Mouse (Mus musculus) hindbrain, embryonic 14.5 days (tissue): ENCODE results near the gene Il11. TPM values are rescaled to one million over a fixed set of nuclear protein-coding genes. Genes with fewer than 3 reads are reported as not detected.
"Not testable (repeated sequence)": the region's sequence is repeated elsewhere in the genome, so short reads cannot be mapped to it uniquely, and the experiment has no call there.

Source experiments
- ATAC-seq: fragments of 200-750 bp; cut with Nextera tagmentation; 2 replicates; pipeline ENCODE4 v1.8.0; 2017; ENCODE audit warnings: moderate number of reproducible peaks, mild to moderate bottlenecking, moderate TSS enrichment, moderate library complexity; ENCODE audit not compliant: low FRiP score
- DNase-seq: peaks from one replicate; pipeline ENCODE4 v3.0.0-alpha.2; 2015; ENCODE audit warnings: low spot score
- H3K27ac ChIP-seq: fragments of 300-500 bp; sonication (generic); 2 replicates; pipeline ENCODE4 v1.5.1; 2014; ENCODE audit warnings: mild to moderate bottlenecking, moderate library complexity
- H3K27me3 ChIP-seq: fragments of 300-500 bp; sonication (generic); 2 replicates; pipeline ENCODE4 v1.6.1; 2014; ENCODE audit warnings: mild to moderate bottlenecking, low read length, mixed read lengths; ENCODE audit not compliant: control insufficient read depth, insufficient read depth
- H3K36me3 ChIP-seq: fragments of 300-500 bp; sonication (generic); replicated peaks from 2 replicates; pipeline ENCODE4 v1.6.1; 2014; ENCODE audit not compliant: control insufficient read depth, insufficient read depth
- H3K4me1 ChIP-seq: fragments of 300-500 bp; sonication (generic); replicated peaks from 2 replicates; pipeline ENCODE4 v1.6.1; 2014; ENCODE audit warnings: antibody characterized with exemption, low read length, mixed read lengths; ENCODE audit not compliant: control insufficient read depth, insufficient read depth
- H3K4me2 ChIP-seq: fragments of 300-500 bp; sonication (generic); replicated peaks from 2 replicates; pipeline ENCODE4 v1.6.1; 2014; ENCODE audit warnings: mild to moderate bottlenecking, moderate library complexity
- H3K4me3 ChIP-seq: fragments of 300-500 bp; sonication (generic); replicated peaks from 2 replicates; pipeline ENCODE4 v1.5.1; 2014; ENCODE audit warnings: mild to moderate bottlenecking, low read length
- H3K9ac ChIP-seq: fragments of 300-500 bp; sonication (generic); 2 replicates; pipeline ENCODE4 v1.6.1; 2014
- H3K9me3 ChIP-seq: fragments of 300-500 bp; sonication (generic); 2 replicates; pipeline ENCODE4 v1.6.1; 2016; ENCODE audit warnings: low read length; ENCODE audit not compliant: control insufficient read depth
- WGBS: fragments of 180-500 bp; shearing (Covaris S2); extraction: QIAGEN DNeasy Blood & Tissue Kit; methylation state at CpG from one replicate; pipeline ENCODE4 v1.1.7; 2014; 5-methylcytosine and 5-hydroxymethylcytosine counted together
- polyA plus RNA-seq: library from polyadenylated mRNA; unstranded; fragments of >200 nt; fragmentation: Nextera tagmentation; extraction: Ambion mirVana; gene quantifications from 2 replicates; pipeline ENCODE4 v1.2.1, GENCODE M21; 2014

Il11 gene
- polyA plus RNA-seq, result 0.35 and 0.41 TPM in 2 replicates

- Histone ChIP-seq H3K9ac (no peak within 1 kb of the TSS), H3K4me1 (0 out of 2 replicates have a peak, but pooled peaks cover 2% of the 10 kb centered on the region), H3K27me3 (peaks cover 18% of the 10 kb centered on the region), H3K36me3 (no peaks in the 10 kb centered on the region), H3K4me3 (no peak within 1 kb of the TSS), H3K4me2 (no peak within 1 kb of the TSS), H3K27ac (no peak within 1 kb of the TSS), H3K9me3 (no peaks in the 10 kb centered on the region)
- no peak for DNase-seq
- WGBS, result 68% methylated on average over 2 of the region's 2 CpGs
- no peak for ATAC-seq
These were observed at the start of gene Il11, which contains the start of gene Tmem190 for GRCm38 (mm10) chr7:4782759-4783158. Gene Il11, minus strand, starts transcription at chr7:4782859. Gene Tmem190, plus strand, starts transcription at chr7:4782937.

- Histone ChIP-seq H3K4me2 (no peak overlapping the region), H3K4me3 (no peak overlapping the region), H3K27me3 (peaks cover 13% of the 10 kb centered on the region), H3K36me3 (peaks cover 43% of the 10 kb centered on the region), H3K4me1 (no peaks in the 10 kb centered on the region), H3K9ac (no peak overlapping the region), H3K27ac (no peak overlapping the region), H3K9me3 (no peaks in the 10 kb centered on the region)
- ATAC-seq, result no peak
- 9% methylated on average over 12 of the region's 12 CpGs for WGBS
- DNase-seq, result no peak
These were observed 47.8 kb upstream of the Il11 start for GRCm38 (mm10) chr7:4830476-4830875.

- Histone ChIP-seq H3K36me3 (peaks cover 35% of the 10 kb centered on the region), H3K9ac (no peak overlapping the region), H3K9me3 (no peaks in the 10 kb centered on the region), H3K4me2 (no peak overlapping the region), H3K27ac (no peak overlapping the region), H3K4me1 (no peaks in the 10 kb centered on the region), H3K27me3 (no peaks in the 10 kb centered on the region), H3K4me3 (no peak overlapping the region)
- 60% methylated on average over 4 of the region's 4 CpGs for WGBS
- ATAC-seq (no peak), DNase-seq (no peak)
These were observed 42.7 kb upstream of the Il11 start for GRCm38 (mm10) chr7:4825365-4825764.

GRCm38 (mm10) chr7:4822162-4822907 lies 39.7 kb upstream of the Il11 start:
- Histone ChIP-seq H3K4me3 (no peak overlapping the region), H3K9ac (no peak overlapping the region), H3K9me3 (no peaks in the 10 kb centered on the region), H3K4me1 (no peaks in the 10 kb centered on the region), H3K4me2 (no peak overlapping the region), H3K27ac (no peak overlapping the region), H3K36me3 (peaks cover 7% of the 10 kb centered on the region; the same call in 1 of the 2 replicates), H3K27me3 (no peaks in the 10 kb centered on the region)
- WGBS, result 74% methylated on average over 6 of the region's 6 CpGs
- DNase-seq (no peak), ATAC-seq (no peak)

- Histone ChIP-seq H3K27ac (no peak overlapping the region), H3K9me3 (no peaks in the 10 kb centered on the region), H3K36me3 (0 out of 2 replicates have a peak, but pooled peaks cover 3% of the 10 kb centered on the region), H3K4me2 (no peak overlapping the region), H3K4me3 (no peak overlapping the region), H3K9ac (no peak overlapping the region), H3K4me1 (no peaks in the 10 kb centered on the region), H3K27me3 (no peaks in the 10 kb centered on the region)
- 86% methylated on average over 4 of the region's 4 CpGs for WGBS
- no peak for DNase-seq
- ATAC-seq, result no peak
These were observed 39.0 kb upstream of the Il11 start for GRCm38 (mm10) chr7:4821690-4822089.

GRCm38 (mm10) chr7:4820925-4821324 lies 38.3 kb upstream of the Il11 start:
- not testable (repeated sequence) for ATAC-seq, H3K36me3 ChIP-seq, H3K9me3 ChIP-seq, H3K4me1 ChIP-seq, DNase-seq, H3K9ac ChIP-seq, H3K4me2 ChIP-seq, H3K27ac ChIP-seq, H3K4me3 ChIP-seq, H3K27me3 ChIP-seq
- WGBS, result 91% methylated on average over 7 of the region's 7 CpGs

- Histone ChIP-seq H3K4me3 (no peak overlapping the region), H3K27me3 (no peaks in the 10 kb centered on the region), H3K27ac (no peak overlapping the region), H3K36me3 (no peaks in the 10 kb centered on the region), H3K4me1 (peaks cover 6% of the 10 kb centered on the region), H3K9me3 (no peaks in the 10 kb centered on the region), H3K4me2 (no peak overlapping the region), H3K9ac (no peak overlapping the region)
- ATAC-seq (no peak), DNase-seq (no peak)
These were observed 33.9 kb upstream of the Il11 start for GRCm38 (mm10) chr7:4816559-4816958.

- Histone ChIP-seq H3K4me1 (peaks cover 21% of the 10 kb centered on the region), H3K27me3 (no peaks in the 10 kb centered on the region), H3K36me3 (peaks cover 22% of the 10 kb centered on the region), H3K4me3 (peak overlapping the region; percentile 86), H3K9ac (peak overlapping the region; percentile 53), H3K27ac (peak overlapping the region; percentile 63), H3K9me3 (no peaks in the 10 kb centered on the region), H3K4me2 (peak overlapping the region; percentile 91)
- ATAC-seq (no peak), DNase-seq (no peak)
- WGBS, result 25% methylated on average over 8 of the region's 8 CpGs
These were observed 30.6 kb upstream of the Il11 start for GRCm38 (mm10) chr7:4813105-4813791.

- ATAC-seq, result peak; percentile 99
- H3K36me3 ChIP-seq, result peaks cover 25% of the 10 kb centered on the region
These were observed 29.8 kb upstream of the Il11 start, which contains the start of gene Ube2s for GRCm38 (mm10) chr7:4812303-4813104. Gene Ube2s, minus strand, starts transcription at chr7:4812590.

More at GRCm38 (mm10) chr7:4812303-4813104, 29.8 kb upstream of the Il11 start, which contains the start of gene Ube2s:
- peaks cover 21% of the 10 kb centered on the region for H3K4me1 ChIP-seq
- peak within 1 kb of the TSS; percentile 86 for H3K4me3 ChIP-seq
- peak within 1 kb of the TSS; percentile 91 for H3K4me2 ChIP-seq
- DNase-seq, result peak; percentile 98
- H3K9ac ChIP-seq, result peak within 1 kb of the TSS; percentile 94
- under 1% methylated on average over 62 of the region's 62 CpGs for WGBS
- no peaks in the 10 kb centered on the region for H3K9me3 ChIP-seq
- no peaks in the 10 kb centered on the region for H3K27me3 ChIP-seq
- peak within 1 kb of the TSS; percentile 95 for H3K27ac ChIP-seq
